Mouse (Mus musculus): ENCODE data around the gene Pcnx3.

GRCm38 (mm10) chr19:5713730-5714129 is 25.0 kb upstream of the Pcnx3 start:
- no peak for TF ChIP-seq CTCF (conservative IDR thresholded peaks at IDR 0.05 in 1 of 2, IDR thresholded peaks at IDR 0.05 in 1 of 2; ENCODE audit: low read depth in 2 of 2, low read length in 2 of 2)
- no peak for TF ChIP-seq POLR2A (IDR thresholded peaks at IDR 0.05; ENCODE audit: low read depth, low read length)
- TF ChIP-seq ELF1 (IDR thresholded peaks at IDR 0.05; ENCODE audit: low read depth, low read length): no peak
- no peak for TF ChIP-seq TCF12 (IDR thresholded peaks at IDR 0.05; ENCODE audit: low read depth, low read length)
- TF ChIP-seq JUN (IDR thresholded peaks at IDR 0.05; ENCODE audit: insufficient read depth, low read depth, low read length): no peak
